Mouse (Mus musculus): Measurements from ENCODE around the gene Golga5. TPM values are rescaled to one million over a fixed set of nuclear protein-coding genes. Genes with fewer than 3 reads are reported as not detected.

Golga5 gene
- total and polyA plus RNA-seq, 3 experiments: 25.9 to 29.3 TPM; not detected in 1

DNA sequence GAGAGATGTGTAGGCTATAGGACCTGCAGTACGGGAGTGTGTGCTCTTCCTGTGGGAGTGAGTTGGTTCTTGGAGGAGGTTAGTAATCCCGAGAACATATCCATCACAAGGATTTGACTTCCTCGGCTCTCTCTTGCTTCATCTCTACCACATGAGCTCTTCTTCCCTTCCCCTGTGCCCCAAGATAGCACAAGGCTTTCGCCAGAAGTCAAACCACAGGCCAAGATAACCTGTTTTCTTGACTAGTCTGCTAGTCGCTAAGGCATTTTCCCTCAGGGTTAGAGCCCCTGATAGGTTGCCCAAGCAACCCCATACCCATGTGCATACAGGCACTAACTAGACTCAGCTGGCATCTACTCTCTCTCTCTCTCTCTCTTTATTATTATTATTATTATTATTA lies 25.3 kb upstream of the Golga5 start (continued):
- no peak for TF ChIP-seq CHD2 (IDR thresholded peaks at IDR 0.05; ENCODE audit: low read length)

DNA sequence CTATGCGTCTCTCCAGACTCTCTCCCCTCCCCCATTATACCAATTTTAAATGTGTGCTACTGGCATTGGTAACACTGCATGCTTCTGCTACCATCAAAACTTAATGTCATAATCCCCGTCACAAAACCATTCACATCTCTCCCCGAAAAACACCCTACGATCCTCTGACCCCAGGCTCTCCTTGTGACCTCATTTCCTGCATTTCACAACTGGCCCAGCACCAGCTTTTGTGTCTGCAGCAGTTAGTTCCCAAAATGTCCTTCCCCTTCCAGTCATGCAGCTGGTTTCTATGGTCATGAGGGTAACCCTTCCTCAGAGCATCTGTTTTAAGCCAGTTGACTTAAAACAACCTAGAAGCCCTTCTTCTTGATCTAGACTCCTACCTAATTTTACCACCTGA lies 23.5 kb upstream of the Golga5 start:
- H3K27ac ChIP-seq (ENCODE audit: control insufficient read depth, low read depth, low read length): no peak overlapping the region
- peaks cover 8 to 32% of the 10 kb centered on the region in 2 experiments for H3K4me1 ChIP-seq (ENCODE audit: control insufficient read depth in 1 of 2, insufficient read depth in 2 of 2, low read length in 2 of 2)
- DNase-seq (ENCODE audit: low read depth, low spot score): peak; percentile 60

DNA sequence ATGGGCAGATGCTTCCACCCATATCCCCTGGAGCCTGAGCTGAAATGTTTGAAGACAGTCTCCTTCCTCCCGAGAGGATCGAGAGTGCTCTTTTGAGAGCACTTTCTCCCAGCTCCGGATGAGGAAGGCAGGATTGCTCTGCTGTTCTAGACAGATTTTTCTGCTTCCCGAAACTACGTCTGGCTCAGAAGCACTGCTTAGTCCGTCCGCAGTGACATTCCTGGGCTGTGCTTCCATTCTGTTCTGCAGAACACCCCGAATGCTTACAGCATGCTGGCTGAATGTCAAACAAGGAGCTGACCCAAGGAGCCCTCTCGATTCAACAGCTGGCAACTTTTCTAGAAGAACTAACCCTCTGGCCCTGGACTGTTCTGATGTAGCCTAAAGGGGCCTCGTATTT lies 18.5 kb upstream of the Golga5 start:
- no peak for DNase-seq (ENCODE audit: low read depth, low spot score)
- TF ChIP-seq GATA1 (IDR thresholded peaks at IDR 0.05; ENCODE audit: low read depth, low read length) (no peak), HCFC1 (IDR thresholded peaks at IDR 0.05; ENCODE audit: low read depth, low read length) (no peak), USF2 (IDR thresholded peaks at IDR 0.05; ENCODE audit: borderline replicate concordance in 1 of 2, insufficient read depth in 1 of 2, low read depth in 1 of 2, low read length in 2 of 2) (no peak), MEF2A (IDR thresholded peaks at IDR 0.05; ENCODE audit: extremely low read depth, insufficient replicate concordance, low read depth, low read length, poor library complexity, severe bottlenecking) (no peak), UBTF (IDR thresholded peaks at IDR 0.05; ENCODE audit: borderline replicate concordance, insufficient read depth, low read depth, low read length) (no peak), EP300 (IDR thresholded peaks at IDR 0.05; ENCODE audit: low read depth in 1 of 2, low read length in 2 of 2) (no peak), POLR2A (IDR thresholded peaks at IDR 0.05; ENCODE audit: control insufficient read depth in 1 of 2, insufficient read depth in 1 of 2, low read depth in 1 of 2, low read length in 2 of 2, poor library complexity in 1 of 2) (no peak), RAD21 (IDR thresholded peaks at IDR 0.05; ENCODE audit: low read depth, low read length) (no peak), TCF12 (IDR thresholded peaks at IDR 0.05; ENCODE audit: low read depth, low read length) (no peak), RCOR1 (IDR thresholded peaks at IDR 0.05; ENCODE audit: low read depth, low read length) (no peak), ZKSCAN1 (IDR thresholded peaks at IDR 0.05; ENCODE audit: low read depth, low read length) (no peak), USF1 (IDR thresholded peaks at IDR 0.05; ENCODE audit: low read depth, low read length) (no peak), ETS1 (IDR thresholded peaks at IDR 0.05; ENCODE audit: low read depth, low read length) (no peak), TBP (IDR thresholded peaks at IDR 0.05; ENCODE audit: low read depth, low read length) (no peak), JUND (IDR thresholded peaks at IDR 0.05; ENCODE audit: low read depth, low read length) (no peak), E2F4 (IDR thresholded peaks at IDR 0.05; ENCODE audit: borderline replicate concordance, low read depth, low read length) (no peak), NRF1 (IDR thresholded peaks at IDR 0.05; ENCODE audit: insufficient read depth, low read depth, low read length, poor library complexity, severe bottlenecking) (no peak)
- Histone ChIP-seq H3K36me3 (ENCODE audit: control insufficient read depth in 1 of 2, insufficient read depth in 2 of 2, low read length in 2 of 2) (peaks cover 0 to 20% of the 10 kb centered on the region in 2 experiments; a peak in 2 of 4 replicates), H3K9ac (ENCODE audit: control insufficient read depth, low read depth, low read length, poor library complexity, severe bottlenecking) (no peak overlapping the region), H3K27ac (ENCODE audit: control insufficient read depth, low read depth, low read length) (no peak overlapping the region; the same call in 1 of the 2 replicates), H3K4me1 (ENCODE audit: control insufficient read depth in 1 of 2, insufficient read depth in 2 of 2, low read length in 2 of 2) (peaks cover 4 to 20% of the 10 kb centered on the region in 2 experiments), H3K27me3 (ENCODE audit: control insufficient read depth in 1 of 2, insufficient read depth in 2 of 2, low read length in 2 of 2) (no peaks in the 10 kb centered on the region), H3K4me3 (ENCODE audit: control insufficient read depth in 1 of 2, insufficient read depth in 1 of 2, low read depth in 2 of 2, low read length in 2 of 2) (no peak overlapping the region), H3K9me3 (replicated peaks; ENCODE audit: insufficient read depth, low read length) (no peaks in the 10 kb centered on the region), H3K79me2 (ENCODE audit: control insufficient read depth, insufficient read depth, low read length, poor library complexity) (no peaks in the 10 kb centered on the region)

More for the DNA sequence above, 23.5 kb upstream of the Golga5 start:
- H3K79me2 ChIP-seq (ENCODE audit: control insufficient read depth, insufficient read depth, low read length, poor library complexity): no peaks in the 10 kb centered on the region
- TF ChIP-seq NELFE (IDR thresholded peaks at IDR 0.05; ENCODE audit: low read depth, low read length): no peak
- TF ChIP-seq ELF1 (IDR thresholded peaks at IDR 0.05; ENCODE audit: low read depth, low read length): no peak
- no peak for TF ChIP-seq RCOR1 (IDR thresholded peaks at IDR 0.05; ENCODE audit: low read depth, low read length)
- TF ChIP-seq E2F4 (IDR thresholded peaks at IDR 0.05; ENCODE audit: borderline replicate concordance, low read depth, low read length): no peak
- TF ChIP-seq HCFC1 (IDR thresholded peaks at IDR 0.05; ENCODE audit: low read depth, low read length): no peak
- TF ChIP-seq SMC3 (IDR thresholded peaks at IDR 0.05; ENCODE audit: low read depth, low read length): no peak
- no peak for TF ChIP-seq MYC (IDR thresholded peaks at IDR 0.05; ENCODE audit: low read depth, low read length)
- TF ChIP-seq MEF2A (IDR thresholded peaks at IDR 0.05; ENCODE audit: extremely low read depth, insufficient replicate concordance, low read depth, low read length, poor library complexity, severe bottlenecking): no peak
- TF ChIP-seq CHD2 (IDR thresholded peaks at IDR 0.05; ENCODE audit: low read length): no peak
- TF ChIP-seq MYB (IDR thresholded peaks at IDR 0.05; ENCODE audit: low read depth, low read length): no peak
- TF ChIP-seq TCF12 (IDR thresholded peaks at IDR 0.05; ENCODE audit: low read depth, low read length): no peak
- no peak for TF ChIP-seq NRF1 (IDR thresholded peaks at IDR 0.05; ENCODE audit: insufficient read depth, low read depth, low read length, poor library complexity, severe bottlenecking)
- H3K9me3 ChIP-seq (replicated peaks; ENCODE audit: insufficient read depth, low read length): no peaks in the 10 kb centered on the region
- H3K27me3 ChIP-seq (ENCODE audit: control insufficient read depth in 1 of 2, insufficient read depth in 2 of 2, low read length in 2 of 2): no peaks in the 10 kb centered on the region
- H3K4me3 ChIP-seq (ENCODE audit: control insufficient read depth in 1 of 2, insufficient read depth in 1 of 2, low read depth in 2 of 2, low read length in 2 of 2): no peak overlapping the region
- H3K36me3 ChIP-seq (ENCODE audit: control insufficient read depth in 1 of 2, insufficient read depth in 2 of 2, low read length in 2 of 2): peaks cover 0 to 27% of the 10 kb centered on the region in 2 experiments; a peak in 2 of 4 replicates
- no peak overlapping the region for H3K9ac ChIP-seq (ENCODE audit: control insufficient read depth, low read depth, low read length, poor library complexity, severe bottlenecking)
